Mouse (Mus musculus): Measurements from ENCODE around the gene Ak6. TPM values are rescaled to one million over a fixed set of nuclear protein-coding genes. Genes with fewer than 3 reads are reported as not detected.

The Ak6 gene
- polyA plus RNA-seq, 1 experiment from 2014 or later = 137 TPM

DNA sequence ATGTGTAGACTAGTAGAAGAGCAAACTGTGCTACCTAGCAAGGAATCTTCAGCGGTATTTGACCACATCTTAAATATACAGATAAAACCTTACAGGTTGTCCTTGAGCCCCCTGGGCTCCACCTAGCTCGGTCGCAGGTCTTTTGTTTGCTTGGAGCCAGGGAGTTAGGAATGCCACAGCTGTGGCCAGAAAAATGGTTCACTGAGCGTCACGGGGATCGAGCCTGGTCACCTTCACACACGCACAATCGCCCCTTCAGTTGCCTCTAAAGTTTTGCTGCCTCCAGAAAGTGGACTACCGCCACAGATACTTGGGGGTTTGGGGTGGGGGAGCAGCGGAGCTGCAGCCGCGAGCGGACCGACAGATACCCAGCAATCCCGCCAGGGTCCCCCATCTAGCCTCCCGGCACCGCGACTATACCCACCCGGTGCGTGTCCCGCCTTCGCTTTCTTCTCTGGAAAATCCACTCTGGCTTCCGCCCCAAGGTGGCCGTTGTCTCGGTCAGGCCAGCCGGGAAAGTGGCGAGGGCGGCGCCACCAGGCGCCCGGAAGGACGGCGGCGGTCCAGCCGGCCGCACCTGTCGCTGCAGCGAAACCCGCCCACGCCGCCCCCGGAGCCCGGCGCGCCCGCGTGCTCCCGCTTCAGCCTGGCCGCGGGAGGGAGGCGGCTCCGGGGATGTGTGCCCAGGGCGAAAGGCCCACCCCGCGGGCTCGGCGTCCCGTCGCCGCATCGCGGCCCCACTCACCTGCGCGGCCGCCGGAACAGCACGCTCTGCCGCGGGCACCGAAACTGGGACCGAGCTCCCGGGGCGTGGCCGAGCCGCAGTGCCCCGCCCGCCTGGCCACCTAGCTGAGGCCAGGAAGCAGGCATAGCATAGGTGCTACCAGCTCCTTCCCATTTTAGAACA is 34.3 kb upstream of the Ak6 start, which contains the start of gene Marveld2:
Marveld2 (minus strand) TSS at position 791 of the 907 bp plus-strand sequence.
- ChIA-PET CTCF (no interaction called here), POLR2A (no interaction called here)
- TF ChIP-seq CTCF (IDR thresholded peaks at IDR 0.05) = no peak
- ATAC-seq (no peak), DNase-seq (ENCODE audit: low read depth, low spot score) (no peak)
- in situ Hi-C loops (cut with MboI; ENCODE audit: low pct_unique_long_range_greater_than_20kb) = no loop called here
- H3K27me3 ChIP-seq = no peaks in the 10 kb centered on the region

DNA sequence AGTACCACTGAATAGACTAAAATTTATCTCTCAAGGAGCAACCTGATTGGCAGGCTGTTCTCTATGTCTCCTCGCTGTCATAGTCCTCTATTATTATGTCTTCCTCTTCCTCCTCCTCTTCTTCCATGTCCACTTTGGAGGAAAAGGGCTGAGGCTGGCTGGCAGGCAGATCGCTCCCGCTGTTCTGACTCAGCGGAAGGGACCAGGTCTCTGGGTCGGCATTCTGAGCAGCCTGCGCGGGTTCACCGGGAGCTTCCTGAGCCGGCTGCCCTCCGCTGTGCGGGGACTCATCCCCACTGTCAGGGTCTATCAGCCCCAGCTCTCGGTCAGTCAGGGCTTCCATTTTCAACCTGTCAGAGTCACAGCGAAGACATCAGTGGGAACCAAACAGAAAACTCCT is 33.2 kb upstream of the Ak6 start:
- CTCF ChIA-PET = no interaction called here
- no peak for DNase-seq (ENCODE audit: low read depth, low spot score)
- no peak for ATAC-seq
- in situ Hi-C loops (cut with MboI; ENCODE audit: low pct_unique_long_range_greater_than_20kb) = no loop called here
- TF ChIP-seq CTCF (IDR thresholded peaks at IDR 0.05) = no peak
- POLR2A ChIA-PET = no interaction called here
- no peaks in the 10 kb centered on the region for H3K27me3 ChIP-seq

DNA sequence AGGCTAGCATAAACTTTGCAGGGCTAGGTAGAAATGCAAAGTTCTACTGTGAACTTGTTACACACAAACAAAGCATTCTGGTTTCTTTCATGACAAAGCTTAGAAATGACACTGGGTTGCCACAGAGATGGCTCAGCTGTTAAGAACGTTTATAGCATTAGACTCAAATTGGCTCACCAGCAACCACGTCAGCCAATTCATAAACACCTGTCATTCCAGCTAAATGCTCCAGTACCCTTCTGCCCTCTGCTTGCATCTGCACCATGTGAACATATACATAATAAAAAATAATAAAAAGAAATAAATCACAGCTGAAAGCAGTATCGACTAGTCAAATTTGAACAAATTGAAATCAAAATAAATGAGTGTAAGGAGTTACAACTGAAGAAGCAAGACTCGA is 28.5 kb upstream of the Ak6 start:
- no peaks in the 10 kb centered on the region for H3K27me3 ChIP-seq
- ATAC-seq (no peak), DNase-seq (ENCODE audit: low read depth, low spot score) (no peak)
- no peak for TF ChIP-seq CTCF (IDR thresholded peaks at IDR 0.05)
- in situ Hi-C loops (cut with MboI; ENCODE audit: low pct_unique_long_range_greater_than_20kb) = no loop called here
- ChIA-PET POLR2A (no interaction called here), CTCF (no interaction called here)

DNA sequence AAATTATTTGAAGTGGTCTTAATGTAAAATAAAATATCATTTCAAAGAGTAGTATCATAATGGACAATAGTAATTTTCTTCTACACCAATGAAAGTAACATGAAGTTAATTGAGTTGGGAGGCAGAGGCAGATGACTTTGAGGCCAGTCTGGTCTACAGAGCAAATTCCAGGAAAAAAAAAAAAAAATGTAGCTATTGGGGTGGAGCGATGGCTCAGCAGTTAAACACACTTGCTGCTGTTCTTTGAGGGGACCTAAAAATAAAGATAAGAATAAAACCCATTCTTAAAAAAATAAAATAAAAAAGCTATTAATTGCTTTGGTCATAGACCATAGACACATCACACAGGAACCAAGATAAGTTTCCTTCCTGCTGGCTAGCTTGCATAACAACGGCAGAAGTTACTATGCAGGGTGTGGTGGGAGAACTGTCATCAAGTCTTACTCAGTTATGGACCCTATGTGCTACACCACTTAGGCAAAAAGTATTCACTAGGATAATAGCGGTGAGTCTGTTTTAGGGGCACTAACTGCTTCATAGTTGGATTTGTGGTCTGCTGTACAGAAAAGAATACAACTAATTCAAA is 16.6 kb upstream of the Ak6 start:
- DNase-seq (ENCODE audit: low read depth, low spot score) = no peak
- POLR2A ChIA-PET = interaction anchor here (1.2 to 2.3 kb wide), 2 partner anchors 10 to 142 kb away, joined by 3 to 5 read pairs; partner anchors contain the start of gene Gtf2h2
- CTCF ChIA-PET = interaction anchor here (0.9 kb wide), 1 partner anchor 25 kb away, joined by 3 read pairs; no protein-coding TSS in a partner anchor
- H3K27me3 ChIP-seq = no peaks in the 10 kb centered on the region
- in situ Hi-C loops (cut with MboI; ENCODE audit: low pct_unique_long_range_greater_than_20kb) = loop anchor here (10.0 to 25.0 kb wide), 2 partner anchors 149 to 547 kb away; no protein-coding TSS in a partner anchor
- no peak for TF ChIP-seq CTCF (IDR thresholded peaks at IDR 0.05)
- ATAC-seq = no peak

DNA sequence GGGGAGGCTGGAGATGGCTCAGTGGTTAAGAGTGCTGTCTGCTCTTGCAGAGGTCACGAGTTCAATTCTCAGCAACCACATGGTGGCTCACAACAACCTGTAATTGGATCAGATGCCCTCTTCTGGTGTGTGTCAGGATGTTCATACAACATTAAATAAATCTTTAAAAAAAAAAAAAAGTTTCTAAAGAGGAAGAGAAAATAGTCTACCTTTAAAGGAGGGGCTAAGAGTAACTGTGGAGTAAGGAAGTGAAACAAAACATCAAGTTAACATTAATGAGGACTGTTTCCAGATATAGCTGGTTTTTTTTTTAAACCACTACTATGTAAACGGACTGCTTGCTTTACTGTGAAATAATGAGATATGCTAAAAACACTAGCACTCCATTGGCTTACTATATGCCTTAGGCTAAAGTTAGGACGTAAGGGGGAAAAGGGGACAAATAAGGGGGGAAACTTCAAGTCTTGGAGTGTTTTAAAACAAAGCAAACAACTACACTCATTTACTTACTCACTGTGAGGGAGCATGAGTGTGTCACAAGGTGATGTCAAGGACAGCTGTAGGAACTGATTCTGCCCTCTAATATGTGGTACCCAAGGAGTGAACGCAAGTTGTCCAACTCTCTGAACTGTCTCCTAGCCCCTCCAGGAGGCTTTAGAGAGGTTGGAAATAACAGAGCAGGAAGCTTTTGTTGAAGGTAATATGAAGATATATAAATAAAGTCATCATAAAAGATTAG is 8.1 kb upstream of the Ak6 start:
- ATAC-seq (no peak), DNase-seq (ENCODE audit: low read depth, low spot score) (no peak)
- CTCF ChIA-PET = no interaction called here
- no peak for TF ChIP-seq CTCF (IDR thresholded peaks at IDR 0.05)
- POLR2A ChIA-PET = no interaction called here
- in situ Hi-C loops (cut with MboI; ENCODE audit: low pct_unique_long_range_greater_than_20kb) = loop anchor here (25.0 kb wide), 1 partner anchor 555 kb away; no protein-coding TSS in a partner anchor
- no peaks in the 10 kb centered on the region for H3K27me3 ChIP-seq

DNA sequence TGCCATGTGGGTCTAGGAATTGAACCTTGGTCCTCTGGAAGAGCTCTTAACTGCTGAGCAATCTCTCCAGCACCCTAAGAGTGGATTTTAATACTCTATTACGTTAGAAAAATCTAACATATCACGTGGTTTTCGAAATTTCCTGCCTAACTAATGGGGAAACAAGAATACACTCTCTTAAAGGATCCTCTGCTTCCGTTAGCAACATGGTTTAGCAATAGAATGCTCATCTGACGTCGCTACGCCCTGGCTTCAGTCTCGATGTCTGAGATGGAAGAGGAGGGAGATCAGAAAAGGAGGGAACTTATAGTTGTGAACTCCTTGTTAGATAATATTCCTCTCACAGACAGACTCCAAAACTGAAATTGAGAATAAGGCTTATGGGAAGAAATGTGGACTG is 2.6 kb upstream of the Ak6 start:
- in situ Hi-C loops (cut with MboI; ENCODE audit: low pct_unique_long_range_greater_than_20kb) = loop anchor here (25.0 kb wide), 1 partner anchor 561 kb away; no protein-coding TSS in a partner anchor
- no peak for TF ChIP-seq CTCF (IDR thresholded peaks at IDR 0.05)
- no peaks in the 10 kb centered on the region for H3K27me3 ChIP-seq
- DNase-seq (ENCODE audit: low read depth, low spot score) = no peak
- ChIA-PET CTCF (no interaction called here), POLR2A (no interaction called here)
- no peak for ATAC-seq

DNA sequence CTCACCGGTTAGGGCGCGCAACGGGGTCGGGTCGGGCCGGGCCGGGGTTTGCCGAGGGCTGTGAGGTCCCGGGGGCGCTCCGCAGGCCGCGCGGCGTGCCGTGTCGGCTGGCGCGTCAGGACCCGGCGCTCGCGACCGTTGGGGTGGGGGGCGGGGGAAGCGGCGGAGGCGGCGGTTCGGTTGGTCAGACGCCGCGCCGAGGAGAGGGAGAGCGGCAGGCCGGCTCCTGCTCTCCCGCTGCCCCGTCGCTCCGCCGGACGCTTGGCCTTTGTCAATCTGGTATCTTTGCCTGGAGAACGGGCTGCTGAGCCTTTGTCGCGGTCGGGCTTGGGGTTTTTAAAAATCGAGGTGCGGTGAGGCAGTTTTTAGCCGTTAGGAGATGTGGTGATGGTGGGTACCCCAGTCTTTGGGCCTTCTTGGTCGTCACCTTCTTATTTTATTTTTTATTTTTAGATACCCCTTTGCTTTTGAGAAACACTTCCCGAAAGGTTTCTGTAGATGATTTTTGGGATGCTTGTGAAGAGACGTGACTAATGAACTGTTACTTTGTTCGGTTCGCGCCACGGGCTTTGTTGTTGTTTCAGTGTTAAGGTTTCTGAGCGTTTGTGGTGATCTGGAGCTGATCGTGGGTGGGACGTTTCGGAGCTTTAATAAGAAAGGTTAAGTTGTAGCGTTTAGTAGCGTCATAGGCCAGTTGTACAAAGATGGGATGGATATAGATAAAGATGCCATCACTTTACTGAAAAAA is 834 bp downstream of the Ak6 start, which contains the start of gene Taf9:
Taf9 (plus strand) TSS at position 141 of the 748 bp plus-strand sequence.
- H3K27me3 ChIP-seq = no peaks in the 10 kb centered on the region
- no peak for DNase-seq (ENCODE audit: low read depth, low spot score)
- ATAC-seq = peak; percentile 46
- POLR2A ChIA-PET = no interaction called here
- no peak for TF ChIP-seq CTCF (IDR thresholded peaks at IDR 0.05)
- CTCF ChIA-PET = interaction anchor here (1.1 kb wide), 1 partner anchor 8 kb away, joined by 4 read pairs; no protein-coding TSS in a partner anchor
- in situ Hi-C loops (cut with MboI; ENCODE audit: low pct_unique_long_range_greater_than_20kb) = no loop called here

DNA sequence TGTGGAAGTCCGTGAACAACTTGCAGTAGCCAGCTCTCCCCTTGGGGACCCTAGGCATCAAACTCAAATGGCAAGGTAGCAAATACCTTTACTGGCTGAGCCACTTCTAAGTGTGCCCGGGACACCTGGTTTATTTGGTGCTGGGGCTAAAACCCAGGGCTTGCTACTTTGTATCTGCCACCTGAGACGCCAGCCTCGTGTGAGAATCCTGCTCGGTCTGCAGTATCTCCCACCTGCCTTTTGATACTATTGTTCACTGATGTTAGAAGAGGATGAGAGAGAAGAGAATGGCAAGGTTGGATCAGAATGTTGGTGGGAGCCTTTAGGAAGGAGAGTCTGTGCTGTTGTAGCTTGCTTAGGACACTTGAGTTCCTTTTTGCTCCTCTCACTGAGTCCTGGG is 7.3 kb downstream of the Ak6 start:
- no peak for TF ChIP-seq CTCF (IDR thresholded peaks at IDR 0.05)
- in situ Hi-C loops (cut with MboI; ENCODE audit: low pct_unique_long_range_greater_than_20kb) = no loop called here
- no peaks in the 10 kb centered on the region for H3K27me3 ChIP-seq
- ChIA-PET POLR2A (no interaction called here), CTCF (no interaction called here)
- no peak for ATAC-seq
- DNase-seq (ENCODE audit: low read depth, low spot score) = no peak

DNA sequence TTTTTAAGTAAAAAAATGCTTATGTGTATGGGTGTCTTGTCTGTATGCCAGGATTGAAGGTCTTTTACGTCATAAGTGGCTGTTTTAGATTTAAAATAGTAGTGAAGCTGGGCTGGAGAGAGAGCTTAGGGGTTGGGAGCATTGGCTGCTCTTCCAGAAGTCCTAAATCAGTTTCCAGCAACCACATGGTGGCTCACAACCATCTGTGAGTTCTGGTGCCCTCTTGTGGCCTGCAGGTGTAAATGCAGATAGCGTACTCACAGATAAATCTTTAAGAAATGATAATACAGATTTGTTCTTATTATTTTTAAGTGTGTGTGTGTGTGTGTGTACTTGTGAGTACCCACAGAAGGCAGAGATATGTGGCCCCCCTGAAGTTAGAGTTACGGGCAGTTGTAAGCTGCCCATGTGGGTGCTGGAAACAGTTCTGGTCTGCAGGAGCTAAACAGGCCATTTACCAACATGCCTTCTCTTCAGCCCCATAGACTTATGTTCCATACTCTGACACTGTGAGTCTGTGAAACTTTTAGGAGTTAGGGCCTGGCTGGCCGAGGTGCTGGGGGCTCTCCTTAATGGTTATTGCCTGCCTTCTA is 9.2 kb downstream of the Ak6 start:
- in situ Hi-C loops (cut with MboI; ENCODE audit: low pct_unique_long_range_greater_than_20kb) = no loop called here
- no peak for TF ChIP-seq CTCF (IDR thresholded peaks at IDR 0.05)
- ChIA-PET POLR2A (interaction anchor here (0.6 to 0.8 kb wide), 2 partner anchors 9 to 125 kb away, joined by 3 to 4 read pairs; no protein-coding TSS in a partner anchor), CTCF (interaction anchor here (0.6 to 2.1 kb wide), 10 partner anchors 8 to 693 kb away, joined by 3 to 7 read pairs (median 4); partner anchors contain the start of genes Ak6, Ccdc125, Gtf2h2 and Rad17)
- H3K27me3 ChIP-seq = no peaks in the 10 kb centered on the region
- ATAC-seq (no peak), DNase-seq (ENCODE audit: low read depth, low spot score) (no peak)

Measured in Patski (cell line).